Mouse (Mus musculus) left cerebral cortex, adult 6 months (tissue): Measurements from ENCODE around the gene Psma4. TPM values are rescaled to one million over a fixed set of nuclear protein-coding genes. Genes with fewer than 3 reads are reported as not detected.

Experiments used
- long read RNA-seq, 2 experiments: library from polyadenylated mRNA; unstranded; transcript quantifications; one replicate each; pipeline ENCODE4 v2.0.0; 2019 to 2020
- polyA plus RNA-seq: library from polyadenylated mRNA; unstranded; fragments of <200 nt; fragmentation: Nextera tagmentation; gene quantifications from 2 replicates; pipeline ENCODE4 v1.2.3, GENCODE M21; 2021

The Psma4 gene
- polyA plus RNA-seq: 111 and 127 TPM in 2 replicates
- long read RNA-seq, experiment 1, transcript Psma4-201 (9 exons, 1,165 nt): major isoform, 106 of 128 reads
- long read RNA-seq, experiment 1, partial matches to known transcripts: 9 of 128 reads
- long read RNA-seq, experiment 1, other reads (novel, unspliced or antisense): 13 of 128 reads
- long read RNA-seq, experiment 2, transcript Psma4-201 (9 exons, 1,165 nt): major isoform, 107 of 138 reads
- long read RNA-seq, experiment 2, partial matches to known transcripts: 26 of 138 reads
- long read RNA-seq, experiment 2, other reads (novel, unspliced or antisense): 4 of 138 reads

DNA sequence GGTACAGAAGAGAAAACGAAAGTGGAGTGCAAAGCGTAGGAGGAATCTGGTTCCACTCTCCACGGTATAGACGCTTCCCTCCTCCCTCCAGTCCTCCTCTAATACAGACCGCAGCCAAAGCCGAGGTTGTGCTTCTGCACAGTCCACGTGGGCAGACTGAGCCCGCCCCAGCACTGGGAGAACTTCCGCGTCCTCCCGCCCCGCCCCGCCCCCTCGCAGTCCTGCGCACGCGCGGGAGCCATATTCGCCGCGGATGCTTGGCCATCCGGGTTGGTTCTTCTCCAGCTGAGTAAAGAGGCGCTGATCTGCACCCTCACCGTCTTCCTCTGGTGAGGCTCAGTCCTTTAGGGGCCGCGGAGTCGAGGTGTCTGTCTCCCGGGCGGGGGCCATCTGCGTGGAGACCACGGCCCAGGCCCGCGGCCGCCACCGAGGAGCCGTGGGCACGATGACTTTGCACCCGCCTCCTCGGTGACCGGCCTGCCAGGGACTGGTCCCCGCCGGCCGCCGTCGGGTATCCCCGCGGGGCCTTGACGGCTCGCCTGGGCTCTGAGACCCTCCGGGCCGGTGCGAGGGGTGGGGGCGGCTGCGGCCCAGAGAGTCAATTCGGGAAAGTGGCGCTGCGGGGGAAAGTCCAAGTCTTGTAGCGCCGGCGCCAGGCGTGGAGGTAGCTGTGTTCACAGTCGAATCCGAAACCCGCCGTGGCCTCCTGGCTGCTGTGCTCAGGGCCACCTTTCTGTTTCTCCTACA lies at the start of gene Psma4, which contains the start of gene AY074887:
Gene Psma4 (plus strand): TSS at position 216 of the 747 bp plus-strand sequence.
Gene AY074887 (minus strand): TSS at position 424 of the 747 bp plus-strand sequence.

DNA sequence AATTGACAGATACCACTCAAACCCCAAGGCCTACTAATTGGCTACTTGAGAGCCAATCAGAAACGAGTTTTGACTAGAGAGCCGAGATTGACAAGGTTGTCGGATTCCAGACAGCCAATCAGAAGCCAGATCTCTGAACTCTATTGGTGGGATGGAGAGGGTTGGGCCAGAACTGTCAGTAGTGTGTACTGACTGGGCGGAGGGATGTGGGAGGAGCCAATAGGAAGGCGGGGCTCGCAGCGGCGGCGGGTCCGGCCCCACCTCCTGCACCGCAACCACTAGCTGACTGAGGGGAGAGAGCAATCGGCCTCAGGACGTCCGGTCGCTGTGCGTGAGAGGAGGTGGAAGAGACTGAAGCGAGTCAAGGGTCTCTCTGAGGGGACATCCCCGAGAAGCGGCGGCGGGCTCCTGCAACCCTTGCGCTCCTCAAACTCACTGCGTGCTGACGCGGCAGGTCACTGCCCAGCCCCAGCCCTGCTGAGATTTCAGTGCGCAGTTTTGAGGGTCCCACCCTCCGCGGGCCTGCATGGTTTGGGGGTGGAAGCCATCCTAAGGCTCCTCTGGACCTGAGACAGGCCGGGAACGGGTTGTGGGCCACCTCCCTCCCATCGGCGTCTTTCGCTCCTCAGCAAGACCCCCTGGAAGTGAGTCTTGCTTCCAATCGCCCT lies 33.4 kb upstream of the Psma4 start, which contains the start of gene Hykk:
Gene Hykk (plus strand): TSS at position 274 of the 668 bp plus-strand sequence.

DNA sequence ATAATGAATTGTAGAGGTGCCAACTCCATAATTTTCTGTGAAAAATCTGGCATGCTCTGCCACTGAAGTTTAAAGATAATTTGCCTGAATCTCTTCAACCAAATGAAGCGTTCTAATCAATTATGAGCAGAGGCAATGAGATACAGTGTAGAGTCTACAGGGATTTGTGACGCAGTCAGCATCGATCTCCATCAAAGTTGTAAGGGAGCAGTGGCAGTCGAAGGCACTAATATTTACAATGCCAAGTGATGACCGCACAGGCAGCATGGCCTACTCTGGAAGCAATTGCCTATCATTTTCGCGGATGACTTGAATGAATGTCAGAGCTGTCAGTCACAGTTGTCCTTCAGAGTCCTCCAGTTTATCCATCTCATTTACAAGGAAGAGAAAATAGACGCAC lies 30.1 kb downstream of the Psma4 start, which contains the start of gene Chrna5:
Gene Chrna5 (plus strand): TSS at position 207 of the 400 bp plus-strand sequence.

Other genes starting within 250 kb of the Psma4 start
- 69.8 and 89.1 TPM in 2 replicates for gene Wdr61, start 216.3 kb upstream of the Psma4 start, polyA plus RNA-seq
- 4.2 and 5.6 TPM in 2 replicates for gene Crabp1, start 186.0 kb upstream of the Psma4 start, polyA plus RNA-seq
- 5.1 and 13.2 TPM in 2 replicates for gene Ireb2, start 87.0 kb upstream of the Psma4 start, polyA plus RNA-seq
- gene Hykk, start 33.5 kb upstream of the Psma4 start, polyA plus RNA-seq: 1.1 and 1.2 TPM in 2 replicates
- 0.63 and 0.66 TPM in 2 replicates for gene AY074887, start 208 bp downstream of the Psma4 start, polyA plus RNA-seq
- gene Chrna5, start 30.1 kb downstream of the Psma4 start, polyA plus RNA-seq: 0.40 and 0.90 TPM in 2 replicates
- gene Chrna3, start 75.8 kb downstream of the Psma4 start, polyA plus RNA-seq: 0.18 and 0.33 TPM in 2 replicates
- gene Chrnb4, start 98.0 kb downstream of the Psma4 start, polyA plus RNA-seq: 0.04 and 0.05 TPM in 2 replicates
- 28.4 TPM in 2 replicates for gene Ube2q2, start 198.1 kb downstream of the Psma4 start, polyA plus RNA-seq